Mouse (Mus musculus) thymus, postnatal 10 days (tissue): ENCODE results near the gene Galnt10.

Experiments
- DNase-seq, 2 experiments: peaks; one replicate each; pipeline ENCODE4 v3.0.0; 2021; ENCODE audit warnings: low spot score in 2 of 2

Gene Galnt10

GRCm38 (mm10) chr11:57635148-57635547 lies 10.1 kb upstream of the Galnt10 start:
- no peak for DNase-seq

- DNase-seq, result no peak
Observed at GRCm38 (mm10) chr11:57643691-57644090, 1.6 kb upstream of the Galnt10 start.

GRCm38 (mm10) chr11:57644245-57645017 lies 811 bp upstream of the Galnt10 start:
- peak; percentile 26 to 56 for DNase-seq

- no peak for DNase-seq
Observed at GRCm38 (mm10) chr11:57645847-57646246, 605 bp downstream of the Galnt10 start.

- DNase-seq, result no peak
Observed at GRCm38 (mm10) chr11:57646416-57646815, 1.2 kb downstream of the Galnt10 start.

- no peak for DNase-seq
Observed at GRCm38 (mm10) chr11:57646940-57647339, 1.7 kb downstream of the Galnt10 start.

- no peak for DNase-seq
Observed at GRCm38 (mm10) chr11:57647446-57647845, 2.2 kb downstream of the Galnt10 start.

- no peak for DNase-seq
Observed at GRCm38 (mm10) chr11:57648196-57648800, 3.1 kb downstream of the Galnt10 start.

- no peak for DNase-seq
Observed at GRCm38 (mm10) chr11:57649269-57649668, 4.0 kb downstream of the Galnt10 start.

- DNase-seq, result no peak
Observed at GRCm38 (mm10) chr11:57649671-57650070, 4.4 kb downstream of the Galnt10 start.

- DNase-seq, result no peak
Observed at GRCm38 (mm10) chr11:57650867-57651266, 5.6 kb downstream of the Galnt10 start.

GRCm38 (mm10) chr11:57651281-57651810 lies 6.1 kb downstream of the Galnt10 start:
- DNase-seq, result no peak

GRCm38 (mm10) chr11:57652206-57652922 lies 7.1 kb downstream of the Galnt10 start:
- DNase-seq, result no peak

- no peak for DNase-seq
Observed at GRCm38 (mm10) chr11:57652923-57653660, 7.8 kb downstream of the Galnt10 start.

- no peak for DNase-seq
Observed at GRCm38 (mm10) chr11:57653796-57654195, 8.6 kb downstream of the Galnt10 start.

- no peak for DNase-seq
Observed at GRCm38 (mm10) chr11:57654386-57654785, 9.1 kb downstream of the Galnt10 start.

- no peak for DNase-seq
Observed at GRCm38 (mm10) chr11:57654977-57655397, 9.7 kb downstream of the Galnt10 start.

GRCm38 (mm10) chr11:57655669-57656325 lies 10.6 kb downstream of the Galnt10 start:
- DNase-seq, result no peak

GRCm38 (mm10) chr11:57656602-57657275 lies 11.5 kb downstream of the Galnt10 start:
- no peak for DNase-seq

- no peak for DNase-seq
Observed at GRCm38 (mm10) chr11:57657370-57658072, 12.3 kb downstream of the Galnt10 start.
